Mouse (Mus musculus) A20 (cell line): ENCODE data around the gene Zfp13.

ENCODE experiments used
- DNase-seq: peaks from one replicate; pipeline ENCODE4 v3.0.0-alpha.2; 2011; ENCODE audit warnings: low read depth, low spot score

The Zfp13 gene

DNA sequence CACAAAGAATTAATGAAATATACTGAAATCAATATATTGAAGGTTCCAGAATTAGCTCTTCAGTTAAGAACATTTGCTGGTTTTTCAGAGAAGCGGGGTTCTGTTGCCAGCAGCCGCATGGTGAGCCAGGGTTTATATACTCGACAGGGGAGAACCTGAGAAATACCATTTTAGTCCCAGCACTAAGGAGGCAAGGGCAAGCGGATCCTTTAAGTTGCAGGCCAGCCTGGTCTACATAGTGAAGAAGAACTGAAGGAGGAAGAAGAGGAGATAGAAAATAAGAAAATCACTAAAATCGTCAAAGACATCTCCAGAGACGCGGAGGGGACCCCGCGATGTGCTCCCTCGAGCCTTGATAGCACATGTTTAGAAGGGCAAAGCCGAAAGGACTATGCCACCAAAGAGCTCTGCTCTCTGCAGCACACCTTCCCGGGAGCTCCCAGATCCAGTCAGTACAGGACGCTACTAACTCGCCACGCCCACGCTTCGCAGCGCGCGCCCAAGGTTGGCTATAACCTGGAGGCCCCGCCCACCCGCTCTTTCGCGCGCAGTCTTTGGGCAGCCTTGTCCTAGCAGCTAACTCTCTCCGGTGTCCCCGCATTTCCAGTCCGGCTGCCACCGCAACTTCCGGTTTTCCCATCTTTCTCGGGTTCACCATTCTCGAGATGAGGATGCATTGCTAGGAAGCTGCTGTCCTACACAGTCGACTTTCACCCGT is 6.9 kb downstream of the Zfp13 start:
- DNase-seq = peak; percentile 94

DNA sequence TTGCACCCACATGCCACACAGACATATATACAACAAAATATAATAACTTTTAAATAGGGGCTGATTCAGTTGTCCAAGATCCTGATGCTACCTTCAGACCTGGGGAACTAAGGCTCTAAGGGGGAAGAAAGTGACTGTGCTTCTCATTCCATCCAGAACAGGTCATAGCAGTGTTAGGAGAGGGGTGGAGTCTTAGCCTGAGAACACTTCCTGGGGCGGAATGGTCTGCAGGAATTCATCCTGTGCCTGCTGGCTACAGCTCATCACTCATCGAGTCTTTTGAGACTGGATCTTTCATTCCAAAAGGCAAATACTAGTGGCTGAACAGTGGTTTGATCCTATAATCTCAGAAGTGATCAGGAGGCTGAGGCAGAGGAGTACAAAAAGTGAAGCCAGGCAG is 12.0 kb downstream of the Zfp13 start:
- no peak for DNase-seq

DNA sequence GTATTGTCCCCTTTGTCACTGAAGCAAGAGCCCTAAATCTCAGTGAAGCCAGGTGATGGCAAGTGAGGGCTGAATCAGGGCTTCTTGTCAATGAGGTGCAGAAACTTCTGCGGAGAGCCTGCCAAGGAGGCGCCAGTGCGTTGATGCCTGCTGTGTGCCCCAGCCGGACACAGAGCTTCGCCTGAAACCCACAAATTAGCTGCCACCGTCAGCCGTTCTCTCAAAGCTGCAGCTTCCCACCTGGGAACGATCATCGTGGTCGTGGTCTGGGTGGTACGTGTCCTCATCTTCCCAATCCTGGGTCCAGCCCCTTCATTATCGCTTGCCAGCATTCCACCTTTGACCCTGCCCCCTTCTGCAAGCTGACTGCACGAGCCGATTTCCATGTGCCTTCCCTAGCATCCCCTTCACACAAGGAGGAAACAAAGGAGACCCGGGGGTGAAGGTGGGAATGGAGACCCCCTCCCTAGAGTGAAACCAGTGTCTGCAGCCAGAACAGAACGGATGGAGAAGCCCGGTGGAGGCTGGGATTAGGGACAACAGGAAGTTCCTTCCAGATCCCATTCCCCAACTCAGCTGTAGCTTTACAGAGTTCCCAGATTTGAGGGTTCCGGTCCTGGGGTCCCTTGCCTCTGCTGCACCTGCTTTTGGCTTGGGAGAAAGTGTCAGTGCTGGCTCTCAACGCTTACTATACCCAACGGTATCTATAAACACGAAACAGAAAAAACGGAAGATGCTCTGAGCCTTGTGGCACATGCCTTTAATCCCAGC is 13.4 kb downstream of the Zfp13 start:
- no peak for DNase-seq

GRCm38 (mm10) chr17:23584786-23585185 is 14.5 kb downstream of the Zfp13 start:
- no peak for DNase-seq

DNA sequence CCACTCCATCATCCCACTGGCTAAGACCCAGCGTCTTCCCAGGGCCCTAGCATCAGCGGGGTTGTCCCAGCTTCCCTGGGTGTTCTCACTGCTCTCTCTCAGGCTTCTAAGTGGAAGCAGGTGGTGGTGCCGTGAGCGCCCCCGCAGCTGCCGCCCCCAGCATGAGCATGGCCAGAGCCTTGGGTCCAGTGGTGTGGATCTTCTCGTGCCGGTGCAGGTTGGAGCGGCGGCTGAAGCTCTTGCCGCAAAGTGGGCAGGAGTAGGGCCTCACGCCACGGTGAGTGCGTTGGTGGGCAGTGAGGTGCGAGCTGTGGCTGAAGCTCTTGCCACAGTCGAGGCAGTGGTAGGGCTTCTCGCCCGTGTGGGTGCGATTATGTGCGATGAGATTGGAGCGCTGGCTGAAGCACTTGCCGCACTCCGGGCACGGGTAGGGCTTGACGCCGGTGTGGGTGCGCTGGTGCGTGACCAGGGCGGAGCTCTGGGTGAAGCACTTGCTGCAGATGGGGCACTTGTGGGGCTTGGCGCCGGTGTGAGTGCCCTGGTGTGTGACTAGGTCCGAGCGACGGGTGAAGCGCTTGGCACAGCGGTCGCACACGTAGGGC is 23.2 kb downstream of the Zfp13 start:
- peak; percentile 92 for DNase-seq

DNA sequence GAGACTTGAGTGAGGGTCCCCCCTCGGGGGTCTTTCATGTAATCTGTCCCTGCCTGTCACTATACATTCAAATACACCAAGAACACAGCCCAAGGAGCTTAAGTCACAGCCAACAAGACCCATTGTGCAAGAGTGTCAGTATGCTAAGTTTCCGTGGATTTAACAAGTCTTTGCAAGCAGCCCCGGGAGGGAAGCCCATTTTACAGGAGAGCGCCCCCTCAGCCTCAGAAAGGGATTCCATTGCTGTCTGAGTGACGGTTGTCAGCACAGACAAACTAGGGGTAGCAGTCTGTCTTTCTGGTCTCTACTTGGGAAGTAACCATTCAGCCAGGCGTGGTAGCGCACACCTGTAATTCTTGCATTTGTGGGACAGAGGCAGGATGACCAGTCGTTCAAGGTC is 25.2 kb downstream of the Zfp13 start:
- no peak for DNase-seq

GRCm38 (mm10) chr17:23572059-23572458 is 27.2 kb downstream of the Zfp13 start:
- peak; percentile 53 for DNase-seq

DNA sequence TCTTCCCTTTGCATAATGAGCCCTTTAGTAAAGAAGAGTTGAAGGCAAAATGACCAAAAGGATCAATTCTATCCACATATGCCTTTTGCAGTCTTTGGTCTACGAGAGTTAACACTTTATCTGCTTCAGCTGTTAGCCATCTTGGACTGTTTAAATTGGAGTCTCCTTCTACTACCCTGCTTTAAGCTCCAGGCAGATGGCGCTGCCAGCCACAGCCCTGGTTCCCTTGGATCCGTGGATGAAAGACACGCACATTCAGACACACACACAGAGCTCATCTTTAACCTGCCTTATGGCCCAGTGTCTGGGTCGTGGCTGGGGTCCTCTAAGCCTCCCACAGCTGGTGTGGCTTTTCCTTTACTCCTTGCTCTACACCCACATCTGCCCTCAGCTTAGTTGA is 28.2 kb downstream of the Zfp13 start:
- DNase-seq = no peak

DNA sequence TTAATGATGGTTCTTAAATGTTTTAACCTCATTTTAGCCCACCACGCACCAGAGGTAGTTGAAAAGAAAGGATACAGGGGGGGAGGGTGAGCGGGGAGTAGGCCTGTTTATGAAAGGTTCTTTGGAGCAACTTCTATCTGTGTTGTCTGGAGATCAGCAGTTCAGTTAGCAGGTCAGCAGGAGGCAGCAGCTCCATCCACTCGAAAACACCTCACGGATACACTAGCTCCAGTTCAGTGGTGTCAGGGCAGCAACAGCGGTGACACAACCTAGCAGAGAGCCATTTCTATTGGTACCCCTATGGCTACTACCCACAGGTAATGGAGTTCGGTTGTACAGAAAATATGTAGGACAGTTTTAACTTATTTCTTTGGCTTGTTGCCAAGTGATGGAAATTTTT is 29.3 kb downstream of the Zfp13 start:
- DNase-seq = peak; percentile 60

GRCm38 (mm10) chr17:23568370-23568769 is 30.9 kb downstream of the Zfp13 start:
- no peak for DNase-seq

DNA sequence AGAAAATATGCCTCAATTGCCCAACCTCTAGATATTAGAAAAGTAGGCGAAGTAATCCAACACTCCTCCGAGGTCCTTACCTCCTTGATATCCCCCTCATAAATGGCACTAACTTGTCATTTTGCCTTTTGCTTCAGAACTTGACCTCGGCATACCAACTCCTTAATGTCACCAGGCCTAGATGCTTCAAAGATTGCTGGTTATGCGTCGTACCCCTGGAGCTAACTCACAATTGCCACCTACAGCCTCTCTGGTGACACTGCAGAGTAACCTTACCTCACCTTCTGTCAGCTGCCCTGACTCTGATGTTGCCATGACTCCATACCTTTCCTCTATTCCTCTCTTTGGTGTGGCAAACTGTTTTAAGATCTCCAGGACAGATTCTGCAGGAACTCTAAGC is 32.5 kb downstream of the Zfp13 start:
- DNase-seq = peak; percentile 59

GRCm38 (mm10) chr17:23564368-23564715 is 34.9 kb downstream of the Zfp13 start:
- no peak for DNase-seq

DNA sequence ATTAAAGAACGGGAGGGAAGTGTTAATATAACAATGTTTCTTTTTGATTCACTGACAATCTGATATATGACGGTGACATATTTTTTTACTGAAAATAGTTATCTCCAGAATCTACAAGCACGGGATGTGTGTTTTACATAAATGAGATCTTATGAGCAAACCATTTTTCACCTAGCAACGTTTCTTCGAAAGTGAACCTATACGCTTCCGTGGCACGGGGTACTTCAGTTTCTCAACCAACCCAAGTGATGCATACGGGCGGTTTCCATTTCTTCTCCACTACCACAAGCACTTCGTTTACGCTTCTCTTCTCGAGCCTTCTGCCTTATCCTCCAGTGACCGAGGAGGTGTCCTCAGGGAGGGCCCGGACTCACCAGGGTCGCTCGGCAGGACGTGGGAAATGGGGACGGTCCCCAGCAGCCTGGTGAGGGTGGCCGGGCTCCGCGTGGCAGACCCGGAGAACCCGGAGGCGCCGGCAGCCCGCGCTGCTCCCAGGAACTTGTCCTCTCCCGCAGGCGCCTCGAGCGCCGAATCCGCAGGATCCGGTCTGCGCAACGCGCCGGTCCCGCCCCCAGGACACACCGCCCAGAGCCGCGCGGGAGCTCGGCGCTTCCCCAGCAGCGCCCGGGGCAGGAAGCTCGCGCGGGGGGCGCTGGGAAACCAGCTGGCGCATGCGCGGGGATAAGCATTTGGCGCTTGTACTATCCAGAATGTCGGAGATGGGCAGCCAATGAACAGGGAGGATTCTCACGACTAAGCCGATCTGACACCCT is 35.5 kb downstream of the Zfp13 start, which contains the start of gene Zfp213:
TSS of gene Zfp213 (minus strand) at position 644 of the 773 bp plus-strand sequence.
- peak; percentile 96 for DNase-seq

GRCm38 (mm10) chr17:23559767-23560166 is 39.5 kb downstream of the Zfp13 start:
- DNase-seq = peak; percentile 63

DNA sequence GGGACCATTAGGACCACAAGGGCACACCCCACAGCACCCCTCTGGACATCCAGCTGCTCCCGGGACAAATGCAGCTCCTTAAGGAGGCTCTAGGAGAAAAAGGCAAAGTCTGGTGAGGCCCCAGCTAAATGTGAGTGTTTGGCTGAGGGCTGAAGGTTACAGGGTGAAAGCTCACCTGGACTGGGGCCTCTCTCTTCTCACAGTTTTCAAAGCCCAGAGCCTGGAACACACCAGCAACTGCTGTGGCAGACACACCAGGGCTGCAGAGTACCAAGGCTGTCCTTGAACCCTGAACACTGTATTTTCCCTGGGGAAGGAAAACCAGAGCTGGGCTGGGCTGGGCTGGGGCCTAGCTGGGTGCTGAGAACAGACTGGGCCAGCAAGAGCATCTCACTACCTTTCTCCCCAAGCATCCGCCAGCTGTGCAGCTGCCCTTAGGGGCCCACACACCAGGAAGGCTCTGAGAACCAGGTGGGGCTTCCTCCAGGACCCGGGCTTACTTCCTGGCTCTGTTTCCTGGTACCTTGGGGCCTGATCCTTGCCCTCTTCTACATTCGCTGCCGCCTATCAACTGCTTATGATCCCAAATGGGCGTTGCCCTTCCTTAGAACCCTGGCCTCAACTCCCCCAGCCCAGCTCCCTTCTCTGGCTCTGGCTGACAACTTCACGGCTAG is 43.9 kb downstream of the Zfp13 start:
- no peak for DNase-seq

DNA sequence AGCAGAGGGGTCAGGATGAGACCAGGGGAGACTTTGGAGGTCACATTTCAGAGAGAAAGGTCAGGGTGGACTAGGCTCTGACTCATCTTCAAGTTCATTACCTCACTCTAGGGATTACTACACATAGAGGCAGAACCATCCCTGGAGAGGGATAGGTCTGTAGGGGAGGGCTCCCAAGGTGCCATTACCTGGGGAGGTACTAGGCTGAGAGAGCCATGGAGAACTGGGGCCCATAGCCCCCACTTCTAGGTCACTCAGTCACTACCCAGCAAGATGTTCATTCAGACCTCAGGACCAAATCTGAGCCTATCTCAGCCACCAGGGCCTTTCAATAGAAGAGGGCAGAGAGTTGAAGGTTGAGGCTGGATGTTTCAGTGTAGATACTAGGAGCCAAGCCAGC is 45.0 kb downstream of the Zfp13 start:
- no peak for DNase-seq

GRCm38 (mm10) chr17:23553634-23554120 is 45.6 kb downstream of the Zfp13 start:
- DNase-seq = no peak

DNA sequence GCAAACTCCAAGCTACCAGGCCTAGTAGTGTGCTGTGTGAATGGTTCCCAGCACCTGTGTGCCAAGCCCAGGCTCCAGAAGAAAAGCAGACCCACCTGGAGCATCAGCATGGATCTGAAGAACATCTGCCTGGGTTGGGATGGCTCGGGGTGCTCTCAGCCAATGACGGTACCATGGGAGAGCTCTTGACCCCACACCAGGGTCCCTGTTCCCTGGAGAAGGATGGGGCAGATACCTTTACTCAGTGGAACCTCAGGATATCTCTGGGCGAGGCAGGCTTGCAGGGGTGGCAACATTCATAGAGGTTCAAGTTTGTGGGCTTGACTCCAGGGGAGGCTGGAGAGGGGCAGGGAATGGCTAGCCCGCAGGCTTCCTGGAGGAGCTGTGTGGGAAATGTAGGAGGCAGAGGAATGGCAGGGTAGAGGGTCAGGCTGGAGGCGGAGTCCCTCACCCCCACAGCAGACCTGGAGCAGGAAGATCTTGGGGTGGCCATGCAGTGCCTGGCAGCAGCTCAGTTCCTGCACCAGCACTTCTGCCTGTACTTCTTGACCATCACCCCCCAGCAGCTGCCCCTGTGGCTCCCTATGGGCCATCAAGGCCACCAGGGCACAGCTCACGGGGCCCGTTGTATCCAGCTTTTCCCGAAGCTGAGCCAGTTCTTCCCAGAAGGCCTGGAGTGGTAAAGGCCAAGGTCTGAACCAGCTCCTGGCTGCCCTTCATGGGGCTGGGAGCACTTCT is 46.2 kb downstream of the Zfp13 start:
- DNase-seq = no peak

- DNase-seq = no peak
These were observed 47.3 kb downstream of the Zfp13 start for GRCm38 (mm10) chr17:23551963-23552362.

- peak; percentile 29 for DNase-seq
These were observed 47.9 kb downstream of the Zfp13 start for GRCm38 (mm10) chr17:23551416-23551815.

DNA sequence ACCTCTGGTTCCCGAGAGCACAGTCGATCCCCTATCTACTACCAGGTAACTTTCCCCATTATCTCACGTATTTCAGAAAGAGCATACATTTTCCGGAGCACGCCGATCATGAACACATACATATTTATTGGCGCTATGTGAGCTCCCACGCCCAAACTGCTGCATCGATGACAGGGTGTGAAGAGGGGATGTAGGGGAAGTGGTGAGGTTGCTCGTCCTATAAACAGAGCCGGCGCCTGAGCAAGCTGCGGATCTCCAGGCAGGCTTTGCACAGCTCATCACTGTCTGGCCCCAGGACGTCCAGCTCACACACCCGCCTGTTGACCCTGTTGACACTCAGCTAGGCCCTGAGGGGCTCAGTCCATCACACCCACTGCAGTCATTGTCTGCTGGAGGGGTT is 48.4 kb downstream of the Zfp13 start:
- peak; percentile 73 for DNase-seq
